Mouse (Mus musculus) splenic B cell, adult 2 months (primary cell): ENCODE measurements around the gene Gga1.
"Not testable (repeated sequence)": the region's sequence is repeated elsewhere in the genome, so short reads cannot be mapped to it uniquely, and the experiment has no call there.

Source experiments
- DNase-seq: peaks from one replicate; pipeline ENCODE4 v3.0.0-alpha.2; 2011; ENCODE audit warnings: low read depth, low spot score
- H3K27me3 ChIP-seq: 2 replicates; pipeline ENCODE4 v1.6.1; 2012; ENCODE audit warnings: mild to moderate bottlenecking, low read length, moderate library complexity, mixed read lengths; ENCODE audit not compliant: control insufficient read depth, poor library complexity, insufficient read depth, severe bottlenecking
- H3K36me3 ChIP-seq: 2 replicates; pipeline ENCODE4 v1.6.1; 2012; ENCODE audit warnings: mild to moderate bottlenecking, low read length, moderate library complexity, mixed read lengths; ENCODE audit not compliant: control insufficient read depth, poor library complexity, insufficient read depth, severe bottlenecking

The Gga1 gene

DNA sequence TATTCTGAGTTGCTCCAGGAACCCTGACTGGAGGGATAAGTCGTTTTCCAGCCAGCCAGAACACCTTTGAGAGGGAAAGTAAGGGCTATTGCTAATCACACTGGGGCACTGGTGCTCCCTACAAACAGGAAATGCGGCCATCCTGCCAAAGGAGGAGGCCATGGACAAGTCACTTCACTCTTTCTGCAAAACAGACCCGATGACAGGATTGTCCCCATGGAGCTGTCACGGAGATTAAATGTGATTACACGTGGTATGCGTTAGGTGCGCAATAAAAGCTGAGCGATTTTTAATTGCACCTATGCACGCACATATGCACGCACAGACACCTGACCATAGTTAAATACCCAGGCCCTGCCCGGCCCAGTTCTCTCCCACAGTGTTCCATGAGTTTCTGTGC is 36.2 kb upstream of the Gga1 start:
- Histone ChIP-seq H3K27me3 (no peaks in the 10 kb centered on the region; the same call in 1 of the 2 replicates), H3K36me3 (no peaks in the 10 kb centered on the region)
- DNase-seq = no peak

GRCm38 (mm10) chr15:78841161-78841790 is 35.7 kb upstream of the Gga1 start:
- no peak for DNase-seq
- H3K27me3 ChIP-seq = no peaks in the 10 kb centered on the region; the same call in 1 of the 2 replicates
- H3K36me3 ChIP-seq = no peaks in the 10 kb centered on the region

DNA sequence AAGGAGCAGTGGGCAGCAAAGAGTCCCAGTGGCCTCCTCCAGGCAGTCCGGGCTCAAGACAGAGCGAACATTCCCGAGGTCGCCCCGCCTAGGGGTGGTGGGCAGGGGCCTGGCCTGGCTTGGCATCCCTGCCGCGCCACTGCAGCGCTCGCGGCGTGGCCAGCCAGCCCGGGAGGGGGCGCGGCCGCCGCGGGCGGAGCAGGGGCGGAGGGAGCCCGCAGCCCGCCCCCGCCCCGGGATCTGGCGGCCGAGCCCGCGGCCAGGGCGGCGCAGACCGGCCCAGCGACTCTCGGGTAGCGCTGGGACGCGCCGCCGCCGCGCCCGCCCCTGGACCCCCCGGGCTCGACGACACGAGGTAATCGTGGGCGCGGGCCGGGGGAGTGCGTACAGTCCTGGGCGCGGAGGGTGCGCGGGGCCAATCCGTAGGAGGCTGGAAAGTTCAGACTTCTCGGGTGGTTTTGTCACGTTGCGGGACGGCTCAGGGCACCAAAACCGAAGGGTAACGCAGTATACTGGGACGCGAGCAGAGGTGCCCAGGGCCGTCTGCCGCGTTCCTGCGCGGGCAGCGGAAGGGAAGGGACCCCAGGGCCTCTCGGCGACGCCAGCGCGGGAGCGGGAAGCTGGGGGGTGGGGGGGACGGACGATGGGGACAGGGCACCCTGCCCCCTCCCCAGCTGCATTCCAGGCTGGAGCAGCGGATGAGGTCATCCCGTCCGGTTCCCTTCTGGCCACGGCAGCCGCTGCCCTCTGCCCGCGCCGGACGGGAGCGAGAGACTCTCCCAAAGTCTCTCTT is 34.4 kb upstream of the Gga1 start, which contains the start of gene Cdc42ep1:
TSS of gene Cdc42ep1 (plus strand) at position 254 of the 793 bp plus-strand sequence.
- no peak for DNase-seq
- Histone ChIP-seq H3K27me3 (no peaks in the 10 kb centered on the region; the same call in 1 of the 2 replicates), H3K36me3 (no peaks in the 10 kb centered on the region)

GRCm38 (mm10) chr15:78843581-78844469 is 33.2 kb upstream of the Gga1 start:
- DNase-seq = no peak
- H3K36me3 ChIP-seq = no peaks in the 10 kb centered on the region
- no peaks in the 10 kb centered on the region; the same call in 1 of the 2 replicates for H3K27me3 ChIP-seq

- DNase-seq = no peak
These were observed 32.2 kb upstream of the Gga1 start for GRCm38 (mm10) chr15:78844791-78845190.

DNA sequence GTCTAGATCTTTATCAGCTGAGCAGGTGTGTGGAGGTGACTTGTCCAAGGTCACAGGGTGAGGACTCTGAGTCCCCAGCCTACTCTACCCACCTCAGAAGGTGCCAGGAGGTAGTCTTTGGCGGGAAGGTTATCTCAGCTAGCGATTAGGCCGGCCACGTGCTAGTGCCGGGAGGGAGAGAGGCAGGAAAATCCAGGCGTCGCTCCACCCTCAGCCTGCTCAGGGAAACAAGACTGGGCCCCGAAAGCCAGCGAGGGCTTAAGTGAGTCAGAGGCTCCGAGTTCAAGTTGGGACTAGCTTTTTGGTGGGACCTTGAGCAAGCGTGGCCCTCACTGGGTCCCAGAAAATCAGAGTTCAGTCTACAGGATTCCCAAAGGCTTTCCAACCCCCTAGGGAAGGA is 31.7 kb upstream of the Gga1 start:
- DNase-seq = no peak
- no peaks in the 10 kb centered on the region for H3K27me3 ChIP-seq
- H3K36me3 ChIP-seq = no peaks in the 10 kb centered on the region

More at GRCm38 (mm10) chr15:78844791-78845190, 32.2 kb upstream of the Gga1 start:
- no peaks in the 10 kb centered on the region; the same call in 1 of the 2 replicates for H3K27me3 ChIP-seq
- H3K36me3 ChIP-seq = no peaks in the 10 kb centered on the region

GRCm38 (mm10) chr15:78845867-78846266 is 31.1 kb upstream of the Gga1 start:
- Histone ChIP-seq H3K27me3 (no peaks in the 10 kb centered on the region), H3K36me3 (no peaks in the 10 kb centered on the region)
- no peak for DNase-seq

DNA sequence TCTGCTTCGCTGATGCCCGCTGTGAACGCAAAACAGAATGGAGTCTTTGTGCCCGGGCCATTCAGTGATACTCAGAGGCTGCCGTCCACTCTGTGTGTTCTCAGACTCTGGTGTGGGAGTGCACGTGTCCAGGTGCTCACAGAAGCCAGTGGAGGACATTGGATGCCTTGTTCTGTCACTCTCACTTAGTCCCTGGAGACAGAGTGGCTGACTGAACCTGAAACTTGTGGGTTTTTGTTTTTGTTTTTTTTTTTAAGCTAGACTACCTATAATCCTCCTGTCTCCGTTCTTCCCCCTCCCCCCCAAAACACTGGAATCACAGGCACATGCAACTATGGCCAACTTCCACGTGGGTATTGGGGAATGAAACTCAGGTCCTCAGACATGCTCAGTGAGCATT is 30.6 kb upstream of the Gga1 start:
- DNase-seq = no peak
- H3K36me3 ChIP-seq = no peaks in the 10 kb centered on the region
- no peaks in the 10 kb centered on the region for H3K27me3 ChIP-seq

GRCm38 (mm10) chr15:78846805-78847204 is 30.2 kb upstream of the Gga1 start:
- not testable (repeated sequence) for DNase-seq, H3K36me3 ChIP-seq, H3K27me3 ChIP-seq

DNA sequence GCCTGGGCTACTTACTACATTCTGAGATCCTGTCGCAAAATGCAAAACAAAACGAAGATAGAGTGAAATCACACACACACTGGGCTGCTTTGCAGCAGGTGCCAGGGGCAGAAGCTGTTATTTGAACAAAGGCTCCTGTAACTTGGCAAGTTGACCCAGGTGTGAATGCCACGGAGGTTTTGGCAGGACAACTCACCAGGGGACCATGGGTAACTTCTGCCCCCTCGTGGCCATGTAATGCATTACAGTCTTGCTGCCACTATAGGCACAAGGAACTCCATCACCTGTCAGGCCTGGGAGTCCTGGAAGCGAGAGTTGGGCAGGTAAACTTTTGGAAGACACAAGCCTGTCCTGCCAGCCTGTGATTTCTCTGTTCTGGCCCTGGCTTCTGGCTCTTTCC is 28.5 kb upstream of the Gga1 start:
- peak; percentile 84 for DNase-seq
- no peaks in the 10 kb centered on the region for H3K36me3 ChIP-seq
- no peaks in the 10 kb centered on the region for H3K27me3 ChIP-seq

- DNase-seq = no peak
- 0 out of 2 replicates have a peak, but pooled peaks cover 1% of the 10 kb centered on the region for H3K27me3 ChIP-seq
- H3K36me3 ChIP-seq = no peaks in the 10 kb centered on the region
These were observed 27.5 kb upstream of the Gga1 start for GRCm38 (mm10) chr15:78849485-78849884.

DNA sequence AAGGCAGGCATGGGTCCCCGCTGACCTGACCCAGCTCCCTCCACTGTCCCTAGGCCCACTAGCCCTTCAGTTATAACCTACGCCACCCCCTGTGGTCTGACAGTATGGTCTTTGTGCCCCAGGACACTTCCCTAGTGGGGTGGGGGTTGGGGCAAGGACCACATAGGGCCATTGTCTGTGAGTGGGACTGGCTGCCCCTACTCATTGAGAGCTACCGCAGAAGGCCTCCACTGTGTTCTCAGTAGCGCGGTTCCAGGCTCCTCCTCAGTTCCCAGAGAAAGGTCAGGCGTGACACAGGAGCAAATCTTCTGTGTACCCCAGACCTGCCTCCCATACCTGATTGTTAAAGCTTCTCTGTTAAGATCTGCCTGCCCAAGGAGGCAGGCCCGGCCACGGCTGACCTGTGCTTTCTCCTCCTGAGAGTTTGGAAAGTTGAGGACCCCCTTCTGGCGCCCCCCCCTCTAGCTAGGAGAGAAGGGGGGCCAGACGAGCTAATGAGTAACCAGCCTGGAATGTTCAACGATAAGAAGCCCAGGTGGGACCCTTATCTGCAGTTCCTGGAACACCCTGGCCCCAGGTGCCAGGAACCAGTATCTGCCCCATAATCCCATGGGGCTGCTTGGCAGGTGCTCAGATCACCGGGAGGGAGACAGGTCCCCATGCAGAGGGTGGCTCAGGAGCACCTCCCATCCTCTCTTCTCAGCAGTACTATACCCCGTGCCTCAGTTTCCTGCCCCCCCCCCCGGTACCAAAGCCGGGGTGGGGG is 26.7 kb upstream of the Gga1 start:
- Histone ChIP-seq H3K36me3 (no peaks in the 10 kb centered on the region), H3K27me3 (0 out of 2 replicates have a peak, but pooled peaks cover 1% of the 10 kb centered on the region)
- no peak for DNase-seq

- DNase-seq = no peak
- H3K36me3 ChIP-seq = no peaks in the 10 kb centered on the region
- H3K27me3 ChIP-seq = 0 out of 2 replicates have a peak, but pooled peaks cover 1% of the 10 kb centered on the region
These were observed 26.0 kb upstream of the Gga1 start for GRCm38 (mm10) chr15:78850944-78851343.
